Mouse (Mus musculus): ENCODE data around the gene Insr.
A peak's percentile ranks its signal among the peaks of the same experiment; 100 is the strongest.

The Insr gene

GRCm38 (mm10) chr8:3236277-3236676 is 43.1 kb downstream of the Insr start:
- DNase-seq (ENCODE audit: extremely low read depth, low read depth, low spot score), result peak; percentile 80

GRCm38 (mm10) chr8:3234569-3234968 is 44.8 kb downstream of the Insr start:
- DNase-seq (ENCODE audit: extremely low read depth, low read depth, low spot score), result no peak

- DNase-seq (ENCODE audit: extremely low read depth, low read depth, low spot score), result no peak
Measured at GRCm38 (mm10) chr8:3232601-3233000, 46.8 kb downstream of the Insr start.

- no peak for DNase-seq (ENCODE audit: extremely low read depth, low read depth, low spot score)
Measured at GRCm38 (mm10) chr8:3230118-3231060, 49.0 kb downstream of the Insr start.

GRCm38 (mm10) chr8:3227423-3227822 is 52.0 kb downstream of the Insr start:
- DNase-seq (ENCODE audit: extremely low read depth, low read depth, low spot score), result no peak

GRCm38 (mm10) chr8:3225731-3226130 is 53.7 kb downstream of the Insr start:
- DNase-seq (ENCODE audit: extremely low read depth, low read depth, low spot score), result no peak

- DNase-seq (ENCODE audit: extremely low read depth, low read depth, low spot score), result no peak
Measured at GRCm38 (mm10) chr8:3225184-3225583, 54.2 kb downstream of the Insr start.

- no peak for DNase-seq (ENCODE audit: extremely low read depth, low read depth, low spot score)
Measured at GRCm38 (mm10) chr8:3222636-3222965, 56.8 kb downstream of the Insr start.

GRCm38 (mm10) chr8:3221960-3222635 is 57.3 kb downstream of the Insr start:
- no peak for DNase-seq (ENCODE audit: extremely low read depth, low read depth, low spot score)

- no peak for DNase-seq (ENCODE audit: extremely low read depth, low read depth, low spot score)
Measured at GRCm38 (mm10) chr8:3221047-3221959, 58.1 kb downstream of the Insr start.

GRCm38 (mm10) chr8:3220502-3220901 is 58.9 kb downstream of the Insr start:
- no peak for DNase-seq (ENCODE audit: extremely low read depth, low read depth, low spot score)

- no peak for DNase-seq (ENCODE audit: extremely low read depth, low read depth, low spot score)
Measured at GRCm38 (mm10) chr8:3219921-3220411, 59.5 kb downstream of the Insr start.

GRCm38 (mm10) chr8:3219266-3219665 is 60.2 kb downstream of the Insr start:
- no peak for DNase-seq (ENCODE audit: extremely low read depth, low read depth, low spot score)

- no peak for DNase-seq (ENCODE audit: extremely low read depth, low read depth, low spot score)
Measured at GRCm38 (mm10) chr8:3216541-3217092, 62.8 kb downstream of the Insr start.

GRCm38 (mm10) chr8:3215561-3215960 is 63.9 kb downstream of the Insr start:
- no peak for DNase-seq (ENCODE audit: extremely low read depth, low read depth, low spot score)

- no peak for DNase-seq (ENCODE audit: extremely low read depth, low read depth, low spot score)
Measured at GRCm38 (mm10) chr8:3214601-3215000, 64.8 kb downstream of the Insr start.

- no peak for DNase-seq (ENCODE audit: extremely low read depth, low read depth, low spot score)
Measured at GRCm38 (mm10) chr8:3211456-3211855, 68.0 kb downstream of the Insr start.

GRCm38 (mm10) chr8:3209960-3210359 is 69.5 kb downstream of the Insr start:
- no peak for DNase-seq (ENCODE audit: extremely low read depth, low read depth, low spot score)

GRCm38 (mm10) chr8:3209268-3209667 is 70.1 kb downstream of the Insr start:
- no peak for DNase-seq (ENCODE audit: extremely low read depth, low read depth, low spot score)

GRCm38 (mm10) chr8:3208729-3209128 is 70.7 kb downstream of the Insr start:
- no peak for DNase-seq (ENCODE audit: extremely low read depth, low read depth, low spot score)

Data from fat pad, adult 2 months (tissue).